Mouse (Mus musculus) brain, embryonic 14.5 days (tissue): ENCODE data around the gene Fut2.

Source experiments
- CTCF ChIP-seq: fragments of 200-500 bp; IDR thresholded peaks from 2 replicates; pipeline ENCODE4 v1.5.1; 2012; ENCODE audit warnings: inconsistent platforms, mild to moderate bottlenecking, moderate library complexity, borderline replicate concordance; ENCODE audit not compliant: insufficient read depth, insufficient read length; ENCODE audit errors: extremely low read depth
- POLR2A ChIP-seq: fragments of 200-500 bp; IDR thresholded peaks from 2 replicates; pipeline ENCODE4 v1.6.1; 2012; ENCODE audit warnings: mild to moderate bottlenecking, inconsistent platforms, borderline replicate concordance; ENCODE audit not compliant: poor library complexity, insufficient read depth, insufficient read length, severe bottlenecking; ENCODE audit errors: extremely low read depth

DNA sequence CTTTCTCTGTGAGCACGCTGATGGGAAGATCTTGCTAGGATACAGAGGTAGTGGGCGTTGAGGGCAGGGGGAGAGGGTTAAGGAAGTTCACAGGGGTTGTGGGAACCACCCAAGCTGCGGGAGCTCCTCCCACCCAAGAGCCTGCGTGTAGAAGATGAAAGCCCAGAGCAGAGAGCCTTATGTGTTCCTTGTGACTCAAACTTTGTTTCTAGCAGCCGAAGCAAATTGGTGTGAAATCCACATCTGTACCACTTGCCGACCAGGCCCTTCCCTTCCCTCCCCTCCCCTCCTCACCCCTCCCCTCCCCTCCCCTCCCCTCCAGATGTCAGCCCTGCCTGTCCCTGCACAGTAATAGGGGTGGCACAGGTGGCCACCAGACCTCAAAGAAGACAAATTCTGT lies 28.9 kb upstream of the Fut2 start:
- TF ChIP-seq POLR2A (no peak), CTCF (no peak)
